Mouse (Mus musculus) T-cell, adult 2 months (primary cell): ENCODE measurements around the gene Tcf3.

ENCODE experiments used
- DNase-seq: peaks from one replicate; pipeline ENCODE4 v3.0.0; 2022; ENCODE audit warnings: low spot score

Tcf3 gene

DNA sequence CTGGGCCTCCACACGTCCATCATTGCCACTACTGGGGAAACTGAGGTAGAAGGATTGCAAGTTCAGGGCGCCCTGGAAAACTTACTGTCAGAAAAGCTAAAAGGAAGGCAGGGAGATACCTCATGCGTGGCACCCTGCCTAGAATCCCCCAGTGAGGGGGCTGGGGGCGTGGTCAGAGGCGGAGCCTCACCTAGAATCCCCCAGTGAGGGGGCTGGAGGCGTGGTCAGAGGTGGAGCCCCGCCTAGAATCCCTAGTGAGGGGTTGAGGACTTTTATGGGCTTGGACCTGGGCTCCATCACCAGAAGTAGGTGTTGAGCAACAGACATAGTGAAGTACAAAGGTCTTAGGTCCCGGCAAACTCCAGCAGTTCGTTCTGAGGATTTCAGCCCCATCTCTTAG, 2.8 kb upstream of the Tcf3 start:
- DNase-seq, result no peak

DNA sequence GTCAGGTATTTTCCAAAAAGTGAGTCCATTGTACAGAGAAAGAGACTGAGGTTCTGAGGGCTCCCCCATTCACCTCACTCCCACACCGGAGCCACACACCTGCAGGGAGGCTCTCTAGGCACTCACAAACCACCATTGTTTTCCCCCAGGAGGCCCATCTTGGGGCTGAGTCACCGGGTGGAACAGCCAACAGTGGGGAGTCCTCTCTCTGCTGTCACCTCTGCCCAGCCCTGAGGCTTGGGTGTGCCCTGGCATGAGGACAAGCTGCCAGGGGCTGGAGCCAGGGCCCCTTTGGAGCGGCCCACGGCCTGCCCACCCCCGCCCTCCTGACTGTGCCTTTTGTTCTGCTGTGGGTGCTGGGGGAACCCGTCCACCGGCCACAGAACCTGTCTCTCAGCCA, 2.3 kb upstream of the Tcf3 start:
- DNase-seq, result no peak

DNA sequence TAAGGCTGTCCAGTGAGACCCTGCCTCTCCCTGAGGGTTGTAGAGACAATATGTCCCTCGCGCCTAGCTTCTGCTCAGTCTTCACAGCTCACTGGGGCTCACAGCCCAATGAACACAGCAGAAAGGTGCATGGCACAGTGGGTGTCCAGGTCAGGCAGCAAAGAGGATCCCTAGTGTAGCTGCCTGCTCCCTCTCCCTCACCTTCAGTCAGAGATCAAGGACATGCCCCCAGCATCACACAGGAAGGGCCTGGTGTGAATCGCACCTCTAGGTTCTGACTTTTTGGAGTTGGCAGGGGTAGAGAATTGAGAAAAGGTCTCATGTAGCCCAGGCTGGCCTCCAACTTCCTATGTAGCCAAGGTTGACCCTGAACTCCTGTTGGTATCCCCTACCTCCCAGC, 1.4 kb upstream of the Tcf3 start:
- DNase-seq, result no peak

DNA sequence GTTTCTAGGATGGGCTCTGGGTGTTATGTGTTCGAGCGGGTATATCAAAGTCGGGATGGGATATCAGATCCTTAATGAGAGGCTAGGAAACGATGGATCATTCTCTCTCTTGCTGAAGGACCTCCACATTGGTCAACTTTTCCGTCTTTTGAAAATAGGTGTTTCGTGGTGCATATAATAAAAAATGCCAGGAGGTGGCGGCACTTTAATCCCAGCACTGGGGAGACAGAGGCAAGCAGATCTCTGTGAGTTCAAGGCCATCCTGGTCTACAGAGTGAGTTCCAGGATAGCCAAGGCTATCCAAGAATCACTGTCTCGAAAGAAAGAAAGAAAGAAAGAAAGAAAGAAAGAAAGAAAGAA, 766 bp upstream of the Tcf3 start:
- no peak for DNase-seq

DNA sequence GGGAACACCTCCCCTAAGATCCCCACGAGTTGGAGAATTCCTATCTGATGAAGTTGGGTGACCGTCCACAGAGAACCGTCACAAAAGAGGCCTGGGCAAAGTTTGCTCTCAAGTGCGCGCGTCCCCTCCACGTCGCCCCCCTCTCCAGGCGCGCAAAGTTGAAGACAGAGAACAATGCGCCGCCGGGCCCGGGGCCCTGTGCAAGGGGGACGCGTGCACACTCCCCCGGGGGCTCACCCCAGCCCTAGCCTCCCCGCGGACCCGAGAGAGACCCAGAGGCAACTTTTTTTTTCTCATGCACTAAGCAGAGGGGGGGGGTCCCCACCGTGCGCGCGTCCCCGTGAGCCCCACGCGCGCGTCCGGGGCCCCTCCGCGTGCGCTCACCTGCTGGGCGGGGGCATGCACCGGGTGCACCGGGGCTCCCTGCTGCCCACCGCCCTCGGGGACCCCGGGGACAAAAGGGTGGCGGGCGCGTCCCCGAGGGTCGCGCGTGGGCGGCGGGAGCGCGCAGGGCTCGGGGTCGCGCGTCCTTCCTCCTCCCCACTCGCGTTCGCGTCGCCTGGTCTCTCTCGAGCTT, 423 bp downstream of the Tcf3 start:
- DNase-seq, result no peak

DNA sequence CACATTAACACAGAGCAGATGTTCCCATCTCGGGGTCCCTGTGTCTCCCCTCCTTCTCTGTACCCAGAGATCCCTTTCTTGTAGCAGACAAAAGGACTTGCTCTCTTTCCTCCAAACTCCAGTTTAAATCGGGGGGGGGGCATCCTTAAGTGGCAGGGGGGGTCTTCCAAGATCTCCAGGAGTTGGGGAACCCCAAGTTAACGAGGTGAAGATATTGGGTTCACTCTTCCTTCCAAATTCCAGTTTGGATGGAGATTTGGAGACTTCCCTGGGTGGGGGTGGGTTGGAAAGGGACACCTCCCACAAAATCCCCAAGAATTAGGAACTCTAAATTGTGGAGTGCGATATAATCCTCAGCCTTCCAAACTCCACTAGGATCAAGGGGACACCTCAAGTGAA, 1.1 kb downstream of the Tcf3 start:
- DNase-seq, result no peak

DNA sequence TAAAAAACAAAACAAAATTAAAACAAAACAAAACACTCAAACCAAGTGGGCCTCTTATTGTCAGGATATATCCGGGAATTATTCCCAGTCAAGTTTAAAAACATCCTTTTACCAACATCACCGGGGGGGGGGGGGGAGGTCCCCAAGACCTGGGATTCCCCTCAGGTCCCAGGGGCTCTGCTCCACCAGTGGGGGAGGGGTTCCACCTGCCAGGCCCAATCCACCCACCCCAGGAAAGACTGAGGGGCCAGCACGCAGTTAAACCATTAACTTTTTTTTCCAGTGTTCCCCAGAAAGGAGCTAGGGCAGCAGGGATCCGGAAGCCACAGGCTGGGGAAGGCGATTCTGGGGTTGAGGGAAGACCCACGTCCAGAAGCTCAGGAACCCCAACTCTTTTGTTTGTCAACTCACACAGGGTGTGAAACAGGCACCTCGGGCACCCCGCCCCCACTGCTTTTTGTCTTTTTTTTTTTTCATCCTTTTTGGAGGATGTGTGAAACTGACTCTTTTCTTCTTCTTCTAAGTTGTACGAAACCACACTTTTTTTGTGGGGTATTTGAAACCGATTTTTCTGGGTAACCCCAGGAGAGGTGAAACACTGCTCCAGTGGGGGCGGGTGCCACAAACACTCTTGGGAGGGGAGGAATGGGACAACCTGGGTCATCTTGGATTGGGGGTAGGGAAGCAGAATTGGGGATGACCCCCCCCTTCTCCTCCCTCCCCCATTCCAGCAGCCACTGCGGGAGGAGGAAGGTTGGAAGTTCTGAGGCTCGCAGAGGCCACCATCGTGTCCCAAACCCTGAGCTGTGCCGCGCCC, 1.7 kb downstream of the Tcf3 start:
- peak; percentile 38 for DNase-seq

DNA sequence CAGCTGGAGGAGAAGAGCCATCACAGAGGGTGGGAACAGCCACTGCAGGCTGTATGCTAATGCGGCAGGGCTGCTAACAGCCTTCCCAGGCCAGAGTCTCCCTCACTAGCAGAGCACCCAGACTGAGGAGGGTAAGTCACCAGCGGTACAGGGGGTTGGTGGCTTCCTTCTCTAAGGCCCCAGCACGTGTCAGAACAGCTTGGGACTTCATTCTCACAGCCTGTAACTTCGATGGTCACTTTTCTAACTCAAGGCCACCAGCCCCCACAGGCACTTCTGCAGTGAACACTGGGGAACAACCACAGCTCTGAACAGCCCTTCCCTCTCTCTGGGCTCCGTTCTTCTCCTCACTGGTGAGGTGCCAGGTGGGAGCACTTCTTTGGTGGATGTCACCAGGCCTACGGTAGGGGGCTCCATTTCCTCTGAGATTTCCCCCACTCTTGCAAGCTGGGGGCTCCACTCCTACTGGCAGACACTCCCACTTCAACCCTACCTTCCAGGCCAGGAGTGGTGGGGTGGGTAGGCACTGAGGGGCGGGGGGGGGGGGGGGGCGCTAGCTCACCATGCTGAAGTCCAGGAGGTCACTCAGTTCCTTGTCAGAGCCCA, 3.0 kb downstream of the Tcf3 start:
- DNase-seq, result no peak

DNA sequence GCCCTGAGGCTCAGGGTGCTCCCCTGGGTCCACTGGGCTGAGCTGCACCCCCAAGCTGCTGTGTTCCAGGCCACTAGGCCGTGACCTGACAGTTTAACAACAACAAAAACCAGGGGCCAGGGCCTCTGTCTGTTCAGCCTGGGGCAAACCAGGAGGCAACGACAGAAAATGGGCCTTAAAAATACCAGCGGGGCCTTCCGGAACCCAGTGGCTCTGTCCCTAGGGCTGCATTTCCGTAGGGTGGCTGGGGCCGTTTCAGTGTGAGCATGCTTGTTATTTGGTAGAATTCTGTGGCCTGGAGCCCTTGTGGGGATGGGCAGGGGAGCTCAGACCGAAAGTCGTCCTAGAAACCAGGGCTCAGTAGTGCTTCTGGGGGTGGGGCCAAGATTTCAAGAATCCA, 3.6 kb downstream of the Tcf3 start:
- no peak for DNase-seq

DNA sequence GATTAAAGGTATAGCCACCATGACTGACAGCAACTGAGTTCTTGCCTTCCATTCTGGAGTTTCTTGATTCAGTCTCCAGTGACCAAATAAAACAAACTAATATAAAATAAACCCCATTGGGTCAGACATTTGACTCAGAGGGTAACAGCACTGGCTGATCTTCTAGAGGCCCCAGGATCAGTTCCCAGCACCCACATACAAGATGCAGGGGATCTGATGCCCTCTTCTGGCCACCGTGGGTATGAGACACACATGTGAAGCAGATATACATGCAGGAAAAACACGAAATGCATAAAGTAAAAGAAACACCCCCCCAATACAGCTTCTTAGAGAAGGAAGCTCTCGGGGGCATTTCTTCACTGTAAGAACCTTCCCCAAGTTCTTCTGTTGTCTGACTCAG, 8.4 kb downstream of the Tcf3 start:
- DNase-seq, result no peak

DNA sequence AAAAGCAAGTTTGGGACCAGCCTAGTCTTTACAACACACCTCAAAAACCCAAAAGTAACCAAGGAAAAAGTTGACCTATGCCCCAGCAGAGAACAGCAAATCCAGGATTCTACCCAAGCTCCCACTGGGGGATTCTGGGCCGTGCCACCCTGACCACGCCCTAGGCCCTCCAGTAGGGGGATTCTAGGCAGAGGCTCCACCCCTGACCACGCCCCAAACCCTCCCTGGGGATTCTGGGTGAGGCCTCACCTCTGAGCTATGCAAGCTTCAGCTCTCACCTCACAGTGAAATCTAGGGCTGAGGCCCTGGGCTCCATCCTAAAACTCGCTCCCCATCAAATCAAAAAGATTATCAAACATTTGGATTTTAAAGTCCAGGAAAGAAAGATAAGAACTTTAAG, 9.9 kb downstream of the Tcf3 start:
- DNase-seq, result no peak

DNA sequence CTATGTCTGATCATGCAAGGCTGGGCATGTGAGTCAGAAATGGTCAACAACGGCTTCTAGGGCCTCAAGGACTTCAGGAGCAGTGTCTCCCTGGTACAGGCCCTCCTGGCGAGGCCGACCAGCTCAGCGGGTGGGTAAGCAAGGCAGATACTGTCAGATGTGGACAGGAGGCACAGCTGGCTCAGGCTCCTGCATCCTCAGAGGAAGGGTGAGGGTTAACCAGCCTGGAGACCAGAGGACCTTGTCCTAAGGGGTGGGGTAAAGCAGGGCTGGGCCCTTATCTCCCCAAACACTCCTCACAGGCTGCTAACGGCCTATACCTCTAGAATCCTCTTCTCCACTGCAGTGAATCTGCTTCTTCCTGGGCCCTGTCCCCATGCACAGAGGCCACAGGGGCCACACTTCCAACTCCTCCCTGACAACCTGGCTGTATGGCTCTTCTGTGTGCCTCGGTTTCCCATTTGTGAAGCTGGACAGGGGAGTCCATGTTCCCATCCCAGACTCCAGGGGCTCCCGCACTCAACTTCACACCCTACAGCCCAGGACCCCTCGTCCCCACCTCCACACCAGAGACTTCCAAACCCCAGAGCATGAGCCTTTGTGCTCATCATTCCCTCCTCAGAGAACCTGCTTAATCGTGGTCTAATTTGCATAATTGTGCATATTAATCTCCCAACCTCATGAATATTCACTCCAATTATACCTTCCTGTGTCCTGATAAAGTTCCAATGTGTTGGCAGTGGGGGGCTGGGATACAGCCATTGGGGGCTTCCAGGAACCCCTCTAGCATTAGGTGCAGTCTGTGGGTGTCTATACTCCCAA, 11.6 kb downstream of the Tcf3 start:
- DNase-seq, result no peak

DNA sequence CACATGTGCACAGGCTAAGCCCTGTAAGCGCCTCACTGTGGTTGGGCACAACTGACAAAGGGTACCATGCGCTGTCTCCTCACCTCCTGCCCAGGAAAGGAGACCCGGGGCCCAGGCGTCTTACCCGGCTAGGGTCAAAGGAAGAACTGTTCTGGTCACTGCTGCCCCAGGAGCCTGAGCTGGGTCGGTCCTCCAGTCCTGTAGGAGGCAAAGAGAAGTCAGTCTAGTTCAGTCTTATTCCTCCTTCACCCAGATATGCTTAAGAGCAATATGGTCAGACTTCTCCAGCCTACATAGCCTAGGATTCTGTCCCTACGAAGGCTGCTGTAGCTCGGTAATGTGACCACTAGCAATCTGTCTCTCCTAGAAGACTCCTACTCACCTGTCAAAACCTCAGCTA, 12.2 kb downstream of the Tcf3 start:
- DNase-seq, result no peak

DNA sequence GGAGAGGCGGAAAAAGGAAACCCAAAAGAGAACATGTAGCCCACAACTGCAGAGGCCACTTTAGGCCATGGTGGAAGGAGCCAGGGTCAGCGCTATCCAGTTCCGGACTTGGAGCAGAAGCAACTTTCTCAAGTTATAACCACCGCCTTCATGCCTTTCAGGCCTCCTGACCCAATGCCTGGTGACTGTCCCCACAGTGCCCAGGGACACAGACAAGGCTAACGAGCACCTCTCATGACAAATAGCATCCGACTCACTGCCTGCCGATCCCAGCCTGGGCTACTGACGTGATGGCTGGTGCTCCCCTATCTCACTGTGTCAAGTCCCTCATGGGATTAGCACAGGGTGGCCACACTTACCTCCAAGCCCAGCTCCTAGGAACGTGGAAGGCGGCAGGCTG, 12.7 kb downstream of the Tcf3 start:
- no peak for DNase-seq

DNA sequence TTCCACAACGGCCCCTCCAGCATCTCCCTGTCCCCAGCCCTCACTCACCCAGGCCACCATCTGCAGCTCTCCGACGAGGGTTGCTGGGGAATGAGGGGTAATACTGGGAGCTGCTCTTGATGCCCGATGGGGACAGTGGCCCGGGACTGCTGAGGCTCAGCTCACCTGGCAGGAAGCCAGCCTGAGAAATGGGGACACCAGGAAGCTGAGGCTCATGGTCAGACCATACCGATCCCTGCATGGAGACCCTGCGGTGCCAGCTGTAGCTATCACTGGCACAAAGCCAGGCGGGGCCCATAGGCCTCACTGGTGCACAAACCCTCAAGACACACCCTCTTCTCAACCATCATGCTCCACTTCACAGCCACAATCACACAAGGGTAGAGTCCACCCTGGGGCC, 14.0 kb downstream of the Tcf3 start:
- no peak for DNase-seq

DNA sequence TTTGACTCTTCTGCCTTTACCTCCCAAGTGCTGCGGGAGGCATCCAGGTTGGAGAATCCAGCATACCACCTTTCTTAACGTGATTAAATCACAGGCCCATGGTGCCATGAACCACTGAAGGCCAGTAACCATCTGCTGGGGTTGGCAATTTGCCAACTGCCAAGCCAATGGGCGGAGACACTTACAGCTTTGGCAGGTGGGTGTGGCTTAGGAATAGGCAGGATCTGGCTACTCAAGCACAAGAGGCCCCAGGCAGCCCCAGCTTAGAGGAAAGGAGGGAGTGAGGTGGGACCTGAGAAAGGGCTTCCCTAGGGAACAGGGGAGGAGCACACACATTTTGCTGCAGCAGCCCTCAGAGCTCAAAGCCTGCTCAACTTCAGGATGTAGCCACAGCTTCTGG, 15.1 kb downstream of the Tcf3 start:
- DNase-seq, result no peak

DNA sequence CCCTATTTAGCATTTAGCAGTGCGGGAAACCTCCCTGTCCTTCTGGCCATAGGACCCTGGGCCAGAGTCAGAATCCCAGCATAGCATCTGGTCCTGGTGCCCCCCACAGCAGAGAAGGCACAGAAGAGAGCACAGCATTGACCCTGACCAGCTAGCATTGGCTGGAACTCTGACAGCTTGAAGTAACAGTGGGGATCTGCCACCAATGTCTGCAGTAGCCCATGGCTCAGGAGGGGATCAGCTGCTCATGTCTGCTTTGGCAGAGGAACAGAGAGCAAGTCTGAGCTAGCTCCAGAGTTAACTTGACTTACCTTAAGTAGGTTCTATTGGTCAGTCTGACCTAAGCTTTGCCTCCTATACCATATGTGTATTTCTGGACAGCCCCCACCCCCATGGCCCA, 15.6 kb downstream of the Tcf3 start:
- DNase-seq, result no peak

DNA sequence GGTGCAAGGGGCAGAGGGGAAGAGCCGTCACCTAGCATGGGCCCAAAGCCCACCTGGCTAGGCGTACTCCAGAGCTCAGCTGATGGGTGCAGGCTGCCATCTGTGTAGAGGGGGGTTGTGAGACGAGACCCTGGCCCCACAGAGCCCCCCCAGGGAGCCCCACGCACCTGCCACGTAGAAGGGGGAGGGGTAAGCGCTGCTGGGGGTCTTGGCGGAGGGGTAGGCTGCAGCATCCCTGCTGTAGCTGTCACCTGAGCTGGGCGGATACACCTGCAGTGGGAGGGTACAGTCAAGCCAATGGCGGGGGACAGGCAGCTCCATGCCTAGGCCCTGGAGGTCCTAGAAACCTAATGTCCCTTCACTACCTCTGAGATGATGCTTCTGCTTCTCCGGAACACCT, 16.1 kb downstream of the Tcf3 start:
- no peak for DNase-seq

DNA sequence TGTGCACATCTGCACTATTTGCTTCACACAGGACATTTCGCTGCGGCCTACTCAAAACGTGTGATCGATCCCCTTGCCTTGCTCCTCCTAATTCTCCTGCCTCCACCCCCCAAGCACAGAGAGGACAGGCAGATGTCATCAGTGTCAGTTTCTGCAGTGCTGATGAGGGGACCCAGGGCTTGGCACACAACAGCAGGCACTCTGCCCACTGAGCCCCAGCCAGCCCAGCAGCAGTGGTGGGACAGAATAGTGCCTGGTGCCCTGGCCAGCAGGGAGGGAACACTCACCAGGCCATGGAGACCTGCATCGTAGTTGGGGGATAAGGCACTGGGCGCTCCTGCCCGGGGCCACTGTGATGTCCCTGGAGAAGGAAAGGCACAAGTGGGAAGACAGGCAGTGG, 17.9 kb downstream of the Tcf3 start:
- DNase-seq, result no peak

DNA sequence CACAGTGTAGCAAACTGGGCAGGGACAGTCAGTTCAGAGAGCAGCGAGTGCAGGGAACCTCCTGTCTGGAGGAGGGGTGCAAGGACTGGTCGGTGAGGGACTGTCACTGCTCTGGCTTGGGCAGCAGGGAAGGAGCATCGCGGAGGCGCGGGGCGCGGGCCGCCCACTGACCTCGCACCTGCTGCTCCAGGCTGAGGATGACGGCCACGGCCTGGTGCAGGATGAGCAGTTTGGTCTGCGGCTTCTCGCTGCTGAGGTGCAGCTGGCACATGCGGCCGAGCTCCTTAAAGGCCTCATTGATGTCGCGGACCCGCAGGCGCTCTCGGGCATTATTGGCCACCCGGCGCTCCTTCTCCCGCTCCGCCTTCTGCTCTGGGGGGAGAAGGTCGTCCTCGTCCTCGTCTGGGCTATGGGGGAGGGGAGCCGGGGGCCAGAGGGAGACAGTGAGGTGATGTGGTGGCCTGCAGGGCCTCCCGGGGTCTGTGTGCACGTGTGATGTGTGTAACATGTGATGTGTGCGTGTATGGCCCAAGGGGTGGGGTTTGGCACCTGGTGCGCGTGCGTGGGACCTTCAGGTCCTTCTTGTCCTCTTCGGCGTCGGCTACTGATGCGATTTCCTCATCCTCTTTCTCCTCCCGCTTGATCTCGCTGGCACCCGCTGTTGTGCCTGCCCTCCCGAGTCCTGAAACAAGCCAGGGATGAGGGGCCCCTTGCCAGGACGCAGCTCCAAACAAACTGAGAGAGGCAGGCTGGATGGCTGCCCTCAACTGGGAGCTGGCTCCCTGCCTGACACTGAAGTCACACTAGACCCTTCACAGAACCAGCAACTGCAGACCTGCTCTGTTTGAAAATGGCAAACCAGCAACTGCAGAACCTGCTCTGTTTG, 20.5 kb downstream of the Tcf3 start:
- DNase-seq, result no peak

DNA sequence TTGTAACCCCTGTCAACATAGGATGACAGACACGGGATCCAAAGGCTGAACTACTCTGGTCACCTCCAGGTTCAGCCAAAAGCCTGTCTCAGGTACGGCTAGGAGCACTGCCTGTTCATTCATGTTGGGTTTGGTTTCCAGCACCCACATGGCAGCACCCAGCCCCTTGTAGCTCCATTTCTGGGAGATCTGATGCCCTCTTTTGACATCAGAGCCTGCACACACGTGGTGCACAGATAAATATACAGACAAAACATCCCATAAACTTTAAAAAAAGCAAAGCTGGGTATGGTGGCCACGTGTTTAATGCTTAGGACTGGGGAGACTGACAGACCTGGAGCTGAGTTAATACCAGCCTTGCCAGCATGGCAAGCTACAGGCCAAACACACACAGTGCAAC, 25.5 kb downstream of the Tcf3 start:
- no peak for DNase-seq
